Mouse (Mus musculus): ENCODE measurements around the gene Dkk3. TPM values are rescaled to one million over a fixed set of nuclear protein-coding genes. Genes with fewer than 3 reads are reported as not detected.

Gene Dkk3
- total RNA-seq (2023) = not detected

DNA sequence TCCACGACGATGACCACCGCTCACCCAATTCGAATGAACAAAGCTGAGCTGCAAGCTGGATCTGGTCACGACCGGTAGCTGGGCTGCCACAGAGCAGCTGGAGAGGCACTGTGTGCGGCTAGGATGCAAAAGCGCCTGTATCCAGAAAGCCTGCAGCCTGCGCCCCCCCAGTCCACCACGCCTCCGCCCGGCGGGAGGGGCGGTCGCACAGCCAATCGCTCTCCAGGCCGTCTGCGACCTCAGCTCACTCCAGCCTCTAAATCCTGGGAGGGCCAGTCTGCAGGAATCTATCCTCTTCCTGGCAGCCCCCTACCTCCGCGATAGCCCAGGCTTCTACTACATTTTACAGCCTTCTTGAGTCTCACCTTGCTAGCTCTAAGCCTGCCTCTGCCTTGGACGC lies at the start of gene Dkk3:
Dkk3 (minus strand) TSS at position 116 of the 400 bp plus-strand sequence.

Other genes with a start within 250 kb of the Dkk3 start
- gene Usp47, start 135.6 kb downstream of the Dkk3 start, total RNA-seq (2023) = 10 to 100 TPM; 53.0 to 55.3 TPM
- under 1 TPM in 1 of 2 experiments, not detected in 1; 0.81 TPM for gene Mical2, start 66.8 kb upstream of the Dkk3 start, total RNA-seq (2023)